Mouse (Mus musculus) embryonic facial prominence, embryonic 12.5 days (tissue): Measurements from ENCODE around the gene Camk1d. TPM values are rescaled to one million over a fixed set of nuclear protein-coding genes. Genes with fewer than 3 reads are reported as not detected.

Experiments
- ATAC-seq: fragments of 200-750 bp; cut with Nextera tagmentation; 2 replicates; pipeline ENCODE4 v1.8.0; 2017; ENCODE audit not compliant: insufficient number of reproducible peaks, insufficient read depth, low FRiP score, low TSS enrichment
- H3K27ac ChIP-seq: fragments of 300-500 bp; sonication (generic); 2 replicates; pipeline ENCODE4 v1.5.1; 2016; ENCODE audit warnings: mild to moderate bottlenecking
- H3K27me3 ChIP-seq: fragments of 300-500 bp; sonication (generic); 2 replicates; pipeline ENCODE4 v1.6.1; 2016; ENCODE audit warnings: mild to moderate bottlenecking, moderate library complexity
- H3K36me3 ChIP-seq: fragments of 300-500 bp; sonication (generic); 2 replicates; pipeline ENCODE4 v1.6.1; 2016; ENCODE audit warnings: mild to moderate bottlenecking
- H3K4me1 ChIP-seq: fragments of 300-500 bp; sonication (generic); 2 replicates; pipeline ENCODE4 v1.6.1; 2016
- H3K4me2 ChIP-seq: fragments of 300-500 bp; sonication (generic); replicated peaks from 2 replicates; pipeline ENCODE4 v1.6.1; 2016; ENCODE audit warnings: mild to moderate bottlenecking, moderate library complexity
- H3K4me3 ChIP-seq: fragments of 300-500 bp; sonication (generic); 2 replicates; pipeline ENCODE4 v1.5.1; 2016; ENCODE audit warnings: mild to moderate bottlenecking
- H3K9ac ChIP-seq: fragments of 300-500 bp; sonication (generic); 2 replicates; pipeline ENCODE4 v1.6.1; 2016; ENCODE audit warnings: mild to moderate bottlenecking, moderate library complexity
- H3K9me3 ChIP-seq: fragments of 300-500 bp; sonication (generic); 2 replicates; pipeline ENCODE4 v1.6.1; 2016; ENCODE audit warnings: mild to moderate bottlenecking, moderate library complexity
- WGBS: fragments of 180-500 bp; shearing (Covaris S2); methylation state at CpG from one replicate; pipeline ENCODE4 v1.1.7; 2016; 5-methylcytosine and 5-hydroxymethylcytosine counted together
- polyA plus RNA-seq: library from polyadenylated mRNA; unstranded; fragments of >200 nt; fragmentation: Nextera tagmentation; extraction: Ambion mirVana; gene quantifications from 2 replicates; pipeline ENCODE4 v1.2.1, GENCODE M21; 2016

The Camk1d gene
- polyA plus RNA-seq, 1 experiment from 2014 or later: 3.4 TPM

- Histone ChIP-seq H3K36me3 (no peaks in the 10 kb centered on the region), H3K27ac (no peak overlapping the region), H3K4me2 (no peak overlapping the region), H3K9me3 (no peaks in the 10 kb centered on the region), H3K4me3 (no peak overlapping the region), H3K9ac (no peak overlapping the region), H3K27me3 (no peaks in the 10 kb centered on the region), H3K4me1 (peaks cover 10% of the 10 kb centered on the region; the same call in 1 of the 2 replicates)
- WGBS: 76% methylated on average over 3 of the region's 3 CpGs
- no peak for ATAC-seq
Measured at GRCm38 (mm10) chr2:5733300-5734085, 19.2 kb upstream of the Camk1d start.

- no peak for ATAC-seq
- Histone ChIP-seq H3K9ac (no peak overlapping the region), H3K27me3 (no peaks in the 10 kb centered on the region), H3K36me3 (no peaks in the 10 kb centered on the region), H3K27ac (no peak overlapping the region), H3K4me1 (peaks cover 10% of the 10 kb centered on the region; the same call in 1 of the 2 replicates), H3K4me2 (no peak overlapping the region), H3K9me3 (no peaks in the 10 kb centered on the region), H3K4me3 (no peak overlapping the region)
- WGBS: 93% methylated on average over 5 of the region's 5 CpGs
Measured at GRCm38 (mm10) chr2:5732047-5732446, 17.7 kb upstream of the Camk1d start.

GRCm38 (mm10) chr2:5730364-5730792, 16.1 kb upstream of the Camk1d start:
- Histone ChIP-seq H3K4me3 (no peak overlapping the region), H3K27me3 (no peaks in the 10 kb centered on the region), H3K9ac (no peak overlapping the region), H3K4me1 (peaks cover 13% of the 10 kb centered on the region), H3K36me3 (no peaks in the 10 kb centered on the region), H3K9me3 (no peaks in the 10 kb centered on the region), H3K4me2 (no peak overlapping the region; the same call in 1 of the 2 replicates), H3K27ac (0 out of 2 replicates have a peak overlapping the region, but pooled peaks have one; percentile 26)
- 50% methylated on average over 15 of the region's 15 CpGs for WGBS
- ATAC-seq: no peak

GRCm38 (mm10) chr2:5729931-5730330, 15.6 kb upstream of the Camk1d start:
- Histone ChIP-seq H3K27ac (0 out of 2 replicates have a peak overlapping the region, but pooled peaks have one; percentile 26), H3K36me3 (no peaks in the 10 kb centered on the region), H3K4me3 (no peak overlapping the region), H3K4me2 (no peak overlapping the region), H3K4me1 (peaks cover 18% of the 10 kb centered on the region), H3K27me3 (no peaks in the 10 kb centered on the region), H3K9ac (no peak overlapping the region), H3K9me3 (no peaks in the 10 kb centered on the region)
- no peak for ATAC-seq
- WGBS: 61% methylated on average over 7 of the region's 7 CpGs

GRCm38 (mm10) chr2:5725028-5725701, 10.8 kb upstream of the Camk1d start:
- ATAC-seq: no peak
- H3K4me2 ChIP-seq: peak overlapping the region; percentile 19

GRCm38 (mm10) chr2:5717675-5718074, 3.4 kb upstream of the Camk1d start:
- H3K36me3 ChIP-seq: no peaks in the 10 kb centered on the region
- H3K4me1 ChIP-seq: no peaks in the 10 kb centered on the region
- H3K9ac ChIP-seq: no peak overlapping the region
- no peak overlapping the region for H3K4me3 ChIP-seq
- 88% methylated on average over 6 of the region's 6 CpGs for WGBS
- no peak overlapping the region for H3K4me2 ChIP-seq
- ATAC-seq: no peak
- peaks cover 23% of the 10 kb centered on the region for H3K27me3 ChIP-seq
- H3K9me3 ChIP-seq: no peaks in the 10 kb centered on the region
- no peak overlapping the region for H3K27ac ChIP-seq

More at GRCm38 (mm10) chr2:5725028-5725701, 10.8 kb upstream of the Camk1d start:
- H3K36me3 ChIP-seq: no peaks in the 10 kb centered on the region
- peaks cover 13% of the 10 kb centered on the region for H3K4me1 ChIP-seq
- WGBS: 7% methylated on average over 8 of the region's 8 CpGs
- no peak overlapping the region for H3K4me3 ChIP-seq
- peak overlapping the region; percentile 19; the same call in 1 of the 2 replicates for H3K9ac ChIP-seq
- no peaks in the 10 kb centered on the region for H3K27me3 ChIP-seq
- peak overlapping the region; percentile 55; the same call in 1 of the 2 replicates for H3K27ac ChIP-seq
- no peaks in the 10 kb centered on the region for H3K9me3 ChIP-seq

GRCm38 (mm10) chr2:5715544-5715943, 1.2 kb upstream of the Camk1d start:
- H3K27ac ChIP-seq: no peak overlapping the region
- H3K4me2 ChIP-seq: peak overlapping the region; percentile 91; the same call in 1 of the 2 replicates
- peaks cover 36% of the 10 kb centered on the region for H3K27me3 ChIP-seq
- WGBS: 19% methylated on average over 2 of the region's 2 CpGs
- H3K4me1 ChIP-seq: no peaks in the 10 kb centered on the region
- no peaks in the 10 kb centered on the region for H3K9me3 ChIP-seq
- no peak overlapping the region for H3K4me3 ChIP-seq
- ATAC-seq: no peak
- H3K36me3 ChIP-seq: no peaks in the 10 kb centered on the region
- H3K9ac ChIP-seq: no peak overlapping the region

GRCm38 (mm10) chr2:5715054-5715410, 717 bp upstream of the Camk1d start:
- H3K9ac ChIP-seq: peak overlapping the region; percentile 37; the same call in 1 of the 2 replicates
- H3K4me2 ChIP-seq: peak overlapping the region; percentile 91
- no peaks in the 10 kb centered on the region for H3K9me3 ChIP-seq
- H3K4me3 ChIP-seq: peak overlapping the region; percentile 65
- peaks cover 36% of the 10 kb centered on the region for H3K27me3 ChIP-seq
- H3K27ac ChIP-seq: no peak overlapping the region
- no peaks in the 10 kb centered on the region for H3K36me3 ChIP-seq
- H3K4me1 ChIP-seq: no peaks in the 10 kb centered on the region
- WGBS: 1% methylated on average over 19 of the region's 19 CpGs
- no peak; the same call in 1 of the 2 replicates for ATAC-seq

- Histone ChIP-seq H3K36me3 (no peaks in the 10 kb centered on the region), H3K4me2 (peak overlapping the region; percentile 91), H3K27me3 (peaks cover 36% of the 10 kb centered on the region), H3K9me3 (no peaks in the 10 kb centered on the region), H3K4me1 (no peaks in the 10 kb centered on the region), H3K27ac (no peak overlapping the region), H3K4me3 (peak overlapping the region; percentile 65), H3K9ac (peak overlapping the region; percentile 37)
- ATAC-seq: no peak
- WGBS: under 1% methylated on average over 49 of the region's 49 CpGs
Measured at GRCm38 (mm10) chr2:5713325-5714210, 747 bp downstream of the Camk1d start.

GRCm38 (mm10) chr2:5712255-5712654, 2.1 kb downstream of the Camk1d start:
- H3K36me3 ChIP-seq: no peaks in the 10 kb centered on the region
- 52% methylated on average over 7 of the region's 7 CpGs for WGBS
- H3K4me2 ChIP-seq: no peak overlapping the region
- no peak overlapping the region for H3K27ac ChIP-seq
- H3K4me3 ChIP-seq: no peak overlapping the region
- peaks cover 36% of the 10 kb centered on the region for H3K27me3 ChIP-seq
- no peak overlapping the region for H3K9ac ChIP-seq
- no peaks in the 10 kb centered on the region for H3K9me3 ChIP-seq
- ATAC-seq: no peak
- no peaks in the 10 kb centered on the region for H3K4me1 ChIP-seq

GRCm38 (mm10) chr2:5709911-5710310, 4.4 kb downstream of the Camk1d start:
- no peaks in the 10 kb centered on the region for H3K9me3 ChIP-seq
- no peak overlapping the region for H3K4me2 ChIP-seq
- no peak overlapping the region for H3K27ac ChIP-seq
- no peaks in the 10 kb centered on the region for H3K36me3 ChIP-seq
- 79% methylated on average over 4 of the region's 4 CpGs for WGBS
- H3K27me3 ChIP-seq: peaks cover 26% of the 10 kb centered on the region
- no peak for ATAC-seq
- H3K4me3 ChIP-seq: no peak overlapping the region
- H3K4me1 ChIP-seq: no peaks in the 10 kb centered on the region
- H3K9ac ChIP-seq: no peak overlapping the region
